Mouse (Mus musculus) heart, adult 11 months (tissue): ENCODE measurements around the gene Add3.
A peak's percentile ranks its signal among the peaks of the same experiment; 100 is the strongest.

Experiments used
- DNase-seq: peaks from one replicate; pipeline ENCODE4 v3.0.0; 2022

The Add3 gene

GRCm38 (mm10) chr19:53140044-53140803 lies at the start of gene Add3:
TSS of gene Add3 (plus strand) at chr19:53140443.
- peak; percentile 97 for DNase-seq

GRCm38 (mm10) chr19:53090677-53091076 lies 49.6 kb upstream of the Add3 start:
- peak; percentile 59 for DNase-seq

GRCm38 (mm10) chr19:53092251-53092650 lies 48.0 kb upstream of the Add3 start:
- peak; percentile 61 for DNase-seq

- DNase-seq = peak; percentile 50
These were observed 46.9 kb upstream of the Add3 start for GRCm38 (mm10) chr19:53093294-53093693.

GRCm38 (mm10) chr19:53094684-53095083 lies 45.6 kb upstream of the Add3 start:
- DNase-seq = peak; percentile 63

GRCm38 (mm10) chr19:53101374-53102300 lies 38.6 kb upstream of the Add3 start:
- peak; percentile 10 for DNase-seq

- peak; percentile 95 for DNase-seq
These were observed 34.7 kb upstream of the Add3 start for GRCm38 (mm10) chr19:53105374-53106090.

GRCm38 (mm10) chr19:53106952-53107351 lies 33.3 kb upstream of the Add3 start:
- DNase-seq = peak; percentile 93

- DNase-seq = peak; percentile 93
These were observed 32.6 kb upstream of the Add3 start for GRCm38 (mm10) chr19:53107361-53108247.

GRCm38 (mm10) chr19:53111996-53112590 lies 28.1 kb upstream of the Add3 start:
- peak; percentile 95 for DNase-seq

- DNase-seq = peak; percentile 92
These were observed 20.9 kb upstream of the Add3 start for GRCm38 (mm10) chr19:53119255-53119795.

- DNase-seq = peak; percentile 41
These were observed 19.8 kb upstream of the Add3 start for GRCm38 (mm10) chr19:53120483-53120882.

- DNase-seq = peak; percentile 80
These were observed 17.5 kb upstream of the Add3 start for GRCm38 (mm10) chr19:53122641-53123241.

GRCm38 (mm10) chr19:53123301-53123700 lies 16.9 kb upstream of the Add3 start:
- DNase-seq = peak; percentile 90

GRCm38 (mm10) chr19:53125679-53126078 lies 14.6 kb upstream of the Add3 start:
- peak; percentile 95 for DNase-seq

GRCm38 (mm10) chr19:53126546-53126945 lies 13.7 kb upstream of the Add3 start:
- peak; percentile 76 for DNase-seq

- peak; percentile 84 for DNase-seq
These were observed 12.6 kb upstream of the Add3 start for GRCm38 (mm10) chr19:53127320-53128291.

GRCm38 (mm10) chr19:53128494-53129337 lies 11.5 kb upstream of the Add3 start:
- peak; percentile 95 for DNase-seq
